Mouse (Mus musculus) brain, embryonic 14.5 days (tissue): ENCODE data around the gene AI413582.

Experiments
- CTCF ChIP-seq: fragments of 200-500 bp; IDR thresholded peaks from 2 replicates; pipeline ENCODE4 v1.5.1; 2012; ENCODE audit warnings: inconsistent platforms, mild to moderate bottlenecking, moderate library complexity, borderline replicate concordance; ENCODE audit not compliant: insufficient read depth, insufficient read length; ENCODE audit errors: extremely low read depth
- POLR2A ChIP-seq: fragments of 200-500 bp; IDR thresholded peaks from 2 replicates; pipeline ENCODE4 v1.6.1; 2012; ENCODE audit warnings: mild to moderate bottlenecking, inconsistent platforms, borderline replicate concordance; ENCODE audit not compliant: poor library complexity, insufficient read depth, insufficient read length, severe bottlenecking; ENCODE audit errors: extremely low read depth

DNA sequence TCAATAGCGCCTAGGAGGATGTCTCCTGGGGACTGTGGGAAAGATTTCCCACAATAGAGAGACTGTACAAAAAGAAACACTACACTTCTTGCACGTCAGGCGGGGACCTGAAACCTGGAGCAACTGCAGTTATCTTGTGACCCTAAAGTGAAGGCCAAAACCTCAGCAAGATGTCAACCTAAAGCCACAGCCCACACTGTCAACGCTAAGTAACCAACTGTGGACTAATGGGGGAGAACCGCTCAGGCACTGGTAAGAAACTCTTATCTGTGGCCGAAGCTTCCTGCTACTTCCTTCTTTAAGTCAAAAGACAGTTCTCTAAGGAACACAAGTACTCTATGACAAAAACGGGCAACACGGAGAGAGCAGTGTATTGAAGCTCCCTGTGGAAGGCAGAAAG is 22.7 kb upstream of the AI413582 start:
- TF ChIP-seq CTCF (no peak), POLR2A (no peak)
